Mouse (Mus musculus) frontal cortex, adult (tissue): ENCODE results near the gene Mcpt2.
"Not testable (repeated sequence)": the region's sequence is repeated elsewhere in the genome, so short reads cannot be mapped to it uniquely, and the experiment has no call there.

Experiments
- ATAC-seq: cut with Nextera tagmentation; 2 replicates; pipeline ENCODE4 v1.9.2; 2017; ENCODE audit warnings: mild to moderate bottlenecking, moderate library complexity, mixed read lengths; ENCODE audit not compliant: low TSS enrichment

The Mcpt2 gene

GRCm38 (mm10) chr14:56041792-56042191 is at the start of gene Mcpt2:
Gene Mcpt2 (plus strand): TSS chr14:56042041.
- not testable (repeated sequence) for ATAC-seq

- ATAC-seq: no peak
Measured at GRCm38 (mm10) chr14:56013147-56013546, 28.7 kb upstream of the Mcpt2 start.

GRCm38 (mm10) chr14:56013924-56014323 is 27.9 kb upstream of the Mcpt2 start:
- ATAC-seq: no peak

GRCm38 (mm10) chr14:56017671-56018070 is 24.2 kb upstream of the Mcpt2 start, which contains the start of gene Mcpt1:
Gene Mcpt1 (plus strand): TSS chr14:56017971.
- ATAC-seq: not testable (repeated sequence)

GRCm38 (mm10) chr14:56019446-56019845 is 22.4 kb upstream of the Mcpt2 start:
- ATAC-seq: peak; percentile 57; the same call in 1 of the 2 replicates

GRCm38 (mm10) chr14:56021305-56021704 is 20.5 kb upstream of the Mcpt2 start:
- not testable (repeated sequence) for ATAC-seq

- not testable (repeated sequence) for ATAC-seq
Measured at GRCm38 (mm10) chr14:56030395-56030794, 11.4 kb upstream of the Mcpt2 start, which contains the start of gene Mcpt9. Gene Mcpt9 (minus strand): TSS chr14:56030495.

GRCm38 (mm10) chr14:56034433-56034832 is 7.4 kb upstream of the Mcpt2 start:
- ATAC-seq: no peak

- ATAC-seq: no peak
Measured at GRCm38 (mm10) chr14:56055408-56055807, 13.6 kb downstream of the Mcpt2 start.

GRCm38 (mm10) chr14:56057722-56058121 is 15.9 kb downstream of the Mcpt2 start:
- ATAC-seq: no peak

GRCm38 (mm10) chr14:56062213-56062612 is 20.4 kb downstream of the Mcpt2 start, which contains the start of gene Mcpt4:
Gene Mcpt4 (minus strand): TSS chr14:56062313.
- ATAC-seq: not testable (repeated sequence)

GRCm38 (mm10) chr14:56082016-56082415 is 40.2 kb downstream of the Mcpt2 start:
- ATAC-seq: no peak

- ATAC-seq: no peak
Measured at GRCm38 (mm10) chr14:56085167-56085566, 43.3 kb downstream of the Mcpt2 start, which contains the start of gene Mcpt8. Gene Mcpt8 (minus strand): TSS chr14:56085273.

- no peak for ATAC-seq
Measured at GRCm38 (mm10) chr14:56086711-56087110, 44.9 kb downstream of the Mcpt2 start.

- no peak for ATAC-seq
Measured at GRCm38 (mm10) chr14:56093353-56093752, 51.5 kb downstream of the Mcpt2 start.
